Mouse (Mus musculus): ENCODE results near the gene Ptprk.

The Ptprk gene

DNA sequence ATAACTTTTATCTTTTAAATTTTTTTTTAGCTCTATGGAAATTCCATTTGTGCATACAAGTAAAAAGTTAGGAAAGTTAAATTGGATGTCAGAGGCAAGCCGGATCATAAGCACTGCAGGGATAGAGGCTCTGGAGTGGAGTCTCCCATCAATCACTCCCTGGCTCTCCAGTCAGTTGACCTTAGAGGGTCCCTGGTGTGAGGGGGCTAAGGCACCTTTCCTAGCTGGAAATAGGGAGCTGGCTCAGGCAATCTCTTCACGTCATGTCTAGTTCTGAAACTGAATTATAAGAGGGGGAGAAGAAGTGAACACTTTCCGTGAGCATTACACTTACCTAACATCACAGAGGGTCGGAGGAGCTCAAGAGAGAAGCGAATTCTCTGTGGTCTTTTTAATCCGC is 110.1 kb downstream of the Ptprk start:
- in situ Hi-C loops (cut with MboI, MseI) = no loop called here

DNA sequence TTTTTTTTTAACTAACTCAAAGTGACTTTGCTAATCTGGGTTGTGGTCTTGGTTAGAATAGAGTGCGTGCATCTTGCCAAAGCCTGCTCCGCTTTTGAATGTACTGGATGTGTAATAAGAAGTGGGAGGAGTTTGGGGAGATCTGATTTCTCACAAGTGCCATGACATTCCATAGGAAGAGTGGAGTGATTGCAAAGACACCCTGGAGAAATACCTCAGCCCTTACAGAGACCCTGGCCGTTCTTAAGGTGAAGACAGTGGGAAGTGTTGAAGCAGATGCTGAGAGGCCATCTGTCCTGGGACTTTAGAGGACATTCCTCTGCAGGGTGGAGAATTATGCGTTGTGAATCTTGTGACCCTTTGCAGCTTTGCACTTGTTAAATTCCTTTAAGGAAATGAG is 110.7 kb downstream of the Ptprk start:
- in situ Hi-C loops (cut with MboI, MseI) = no loop called here

- in situ Hi-C loops (cut with MboI, MseI) = no loop called here
Observed at GRCm38 (mm10) chr10:28186018-28186800, 111.6 kb downstream of the Ptprk start.

GRCm38 (mm10) chr10:28191440-28191839 is 116.8 kb downstream of the Ptprk start:
- in situ Hi-C loops (cut with MboI, MseI) = no loop called here

- in situ Hi-C loops (cut with MboI, MseI) = no loop called here
Observed at GRCm38 (mm10) chr10:28193630-28194029, 119.0 kb downstream of the Ptprk start.

DNA sequence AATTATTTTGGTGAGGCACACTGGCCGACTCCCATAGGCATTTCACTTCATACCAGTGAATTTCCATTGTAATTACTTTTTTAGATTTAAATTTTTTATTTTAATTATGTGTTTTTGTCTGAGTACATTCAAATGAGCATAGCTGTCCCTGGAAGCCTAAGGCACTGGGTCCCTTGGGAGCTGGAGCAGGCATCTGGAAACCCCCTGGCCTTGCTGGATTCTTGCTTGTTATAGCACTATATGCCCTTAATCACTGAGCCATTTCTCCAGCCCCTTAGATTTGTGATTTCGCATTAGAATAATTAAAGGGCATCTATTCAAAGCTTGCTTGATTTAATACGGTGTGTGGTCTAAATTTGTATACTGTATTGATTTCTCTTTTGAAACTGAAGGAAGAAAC is 126.0 kb downstream of the Ptprk start:
- in situ Hi-C loops (cut with MboI, MseI) = no loop called here

DNA sequence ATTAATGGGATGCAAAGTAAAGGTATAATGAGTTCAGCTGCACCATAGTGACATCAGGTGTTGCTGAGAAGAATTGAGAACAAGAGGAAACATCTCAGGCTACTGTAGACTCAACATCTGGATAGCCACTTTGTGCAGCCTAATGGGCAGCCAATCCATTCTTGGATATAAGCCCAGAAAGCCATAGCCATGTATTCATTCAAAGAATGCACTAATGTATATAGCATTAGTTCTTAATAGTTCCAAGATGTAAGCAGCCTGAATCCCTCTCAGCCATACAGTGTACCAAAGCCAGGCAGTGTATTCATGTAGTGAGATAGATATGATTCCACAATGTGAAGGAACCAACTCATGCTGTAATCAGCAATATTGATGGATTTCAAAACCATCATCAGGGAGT is 134.8 kb downstream of the Ptprk start:
- in situ Hi-C loops (cut with MboI, MseI) = no loop called here

DNA sequence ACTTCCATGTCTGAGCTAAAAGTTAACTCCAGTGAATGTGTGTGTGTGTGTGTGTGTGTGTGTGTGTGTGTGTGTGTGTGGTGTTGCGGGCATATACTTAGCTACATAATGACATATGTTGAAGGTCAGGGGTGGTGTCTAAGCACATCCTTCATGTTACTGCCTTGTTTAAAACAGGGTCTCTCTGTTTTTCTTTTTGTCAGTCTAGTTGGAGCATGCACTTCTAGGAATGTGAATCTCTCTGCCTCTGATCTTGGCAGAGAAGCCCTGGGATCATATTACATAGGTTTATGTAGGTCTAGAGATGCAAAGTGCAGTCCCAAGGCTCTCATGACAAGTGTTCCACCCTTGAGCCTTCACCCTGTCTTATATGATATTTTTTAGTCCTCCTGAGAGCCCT is 137.5 kb downstream of the Ptprk start:
- in situ Hi-C loops (cut with MboI, MseI) = no loop called here

- in situ Hi-C loops (cut with MboI, MseI) = no loop called here
Observed at GRCm38 (mm10) chr10:28215153-28215552, 140.5 kb downstream of the Ptprk start.

- in situ Hi-C loops (cut with MboI, MseI) = no loop called here
Observed at GRCm38 (mm10) chr10:28223602-28224001, 149.0 kb downstream of the Ptprk start.

GRCm38 (mm10) chr10:28224376-28224775 is 149.8 kb downstream of the Ptprk start:
- in situ Hi-C loops (cut with MboI, MseI) = no loop called here

DNA sequence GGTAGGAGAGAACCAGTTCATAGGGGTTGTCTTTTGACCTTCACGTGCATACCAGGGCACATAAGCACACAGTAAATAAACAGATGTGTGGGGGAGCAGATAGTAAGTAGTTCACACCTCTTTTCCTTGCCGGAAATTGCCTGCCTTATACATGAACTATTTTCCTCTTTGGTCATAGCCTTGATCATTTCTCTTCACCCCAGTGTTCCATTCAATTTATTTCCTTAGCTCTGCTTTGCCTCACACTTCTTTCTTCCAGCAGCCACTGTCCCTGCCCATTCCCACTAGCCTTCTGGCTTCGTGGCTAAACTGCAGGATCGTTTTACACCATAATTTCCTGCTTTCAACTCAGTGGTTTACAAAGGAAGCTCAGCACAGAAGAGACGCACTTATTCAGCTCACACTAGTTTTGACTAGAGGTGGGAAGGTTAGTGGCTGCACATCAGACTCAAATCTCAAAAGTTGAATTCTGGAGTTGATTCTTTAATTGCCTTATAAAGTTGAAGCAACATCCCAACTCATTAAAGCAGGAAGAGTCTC is 151.0 kb downstream of the Ptprk start:
- in situ Hi-C loops (cut with MboI, MseI) = no loop called here

- in situ Hi-C loops (cut with MboI, MseI) = no loop called here
Observed at GRCm38 (mm10) chr10:28227732-28228131, 153.1 kb downstream of the Ptprk start.

DNA sequence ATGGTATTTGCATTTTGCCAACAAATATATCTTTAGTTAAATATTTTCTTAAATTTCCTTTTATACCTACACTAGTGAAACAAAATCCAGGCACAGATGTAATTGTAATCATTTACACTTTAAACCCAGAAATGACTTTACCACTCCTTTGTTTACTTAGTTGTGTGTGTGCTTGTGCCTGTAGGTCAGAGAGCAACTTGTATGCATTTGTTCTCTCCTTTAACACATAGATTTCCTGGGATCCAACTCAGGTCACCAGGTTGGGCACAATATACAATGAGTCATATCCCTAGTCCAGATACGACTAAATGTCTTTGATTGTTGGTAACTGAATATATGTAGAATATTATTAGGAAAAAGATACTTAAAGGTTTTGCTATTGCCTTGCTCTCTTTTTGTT is 153.6 kb downstream of the Ptprk start:
- in situ Hi-C loops (cut with MboI, MseI) = no loop called here

DNA sequence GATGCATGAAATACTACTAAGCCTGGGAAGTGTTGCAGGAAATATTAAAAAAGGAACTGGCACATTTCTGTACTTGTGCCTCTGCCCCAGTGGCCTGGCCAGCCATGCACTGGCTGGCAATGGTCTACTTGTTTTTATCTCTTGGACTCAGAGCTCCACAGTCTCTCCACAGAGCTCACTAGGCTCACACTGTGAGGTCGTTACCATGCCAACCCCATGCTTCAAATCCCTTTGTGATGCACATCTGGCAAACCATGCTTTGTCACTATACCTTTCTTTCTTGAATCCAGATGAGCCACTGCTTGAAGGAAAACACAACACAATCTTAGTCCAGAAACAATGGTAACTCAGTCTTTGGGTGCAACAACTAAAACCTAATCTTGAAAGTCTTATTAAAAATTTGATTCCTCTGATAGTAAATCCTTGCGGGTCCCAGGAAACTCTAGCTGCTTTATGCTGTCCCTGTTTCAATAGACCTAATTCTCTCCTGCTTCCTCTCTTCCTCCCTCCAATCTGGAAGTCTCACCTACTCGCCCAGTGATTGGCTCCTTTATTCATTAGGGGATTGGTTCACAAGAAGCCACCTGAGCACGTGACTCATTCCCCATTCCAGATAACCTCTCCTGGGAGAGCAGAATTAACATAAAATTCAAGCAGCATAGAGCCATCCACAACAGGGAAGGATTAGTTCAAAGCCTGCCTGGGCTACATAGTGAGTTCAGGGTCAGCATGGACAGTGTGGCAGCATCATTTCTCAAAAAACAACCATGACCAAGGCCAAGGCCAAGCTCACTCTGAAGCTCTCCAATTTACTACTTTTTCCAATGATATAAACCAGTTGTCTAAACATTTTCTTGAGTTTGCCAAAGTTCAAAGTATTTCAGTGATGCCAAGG is 157.9 kb downstream of the Ptprk start:
- in situ Hi-C loops (cut with MboI, MseI) = no loop called here

GRCm38 (mm10) chr10:28249047-28249446 is 174.4 kb downstream of the Ptprk start:
- in situ Hi-C loops (cut with MboI, MseI) = no loop called here

- in situ Hi-C loops (cut with MboI, MseI) = no loop called here
Observed at GRCm38 (mm10) chr10:28251385-28251784, 176.8 kb downstream of the Ptprk start.

DNA sequence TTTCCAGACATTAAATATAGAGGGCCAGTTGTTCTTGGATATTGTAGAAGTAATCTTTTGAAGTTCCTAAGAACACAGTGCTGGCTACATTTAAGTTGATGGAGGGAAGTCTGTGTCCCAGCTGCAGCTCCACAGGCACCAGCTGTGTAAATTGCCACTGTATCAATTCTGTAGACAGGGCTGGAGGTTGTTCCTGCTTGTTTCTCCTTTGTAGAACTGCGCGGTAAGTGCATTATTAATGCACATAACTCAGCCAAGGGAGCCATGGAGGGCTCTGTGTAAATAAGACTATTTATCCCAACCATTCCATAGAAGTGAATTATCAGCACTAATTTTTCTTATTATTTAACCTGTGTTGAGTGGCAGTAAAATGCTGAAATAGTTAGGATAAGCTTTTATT is 186.0 kb downstream of the Ptprk start:
- in situ Hi-C loops (cut with MboI, MseI) = no loop called here

GRCm38 (mm10) chr10:28262159-28262558 is 187.5 kb downstream of the Ptprk start:
- in situ Hi-C loops (cut with MboI, MseI) = no loop called here

DNA sequence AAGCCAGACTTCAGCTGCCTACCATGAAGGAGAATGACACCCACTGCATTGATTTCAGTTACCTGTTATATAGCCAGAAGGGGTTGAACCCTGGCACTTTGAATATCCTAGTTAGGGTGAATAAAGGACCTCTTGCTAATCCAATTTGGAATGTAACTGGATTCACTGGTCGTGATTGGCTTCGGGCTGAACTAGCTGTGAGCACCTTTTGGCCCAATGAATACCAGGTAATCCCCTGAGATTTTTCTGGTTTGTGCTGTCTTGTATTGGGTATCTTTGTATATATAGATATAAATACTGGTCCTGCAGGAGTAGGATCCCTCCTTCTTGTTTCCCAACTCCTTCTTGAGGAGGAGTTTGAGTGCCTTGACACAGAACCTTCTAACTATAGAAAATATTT is 188.9 kb downstream of the Ptprk start:
- in situ Hi-C loops (cut with MboI, MseI) = no loop called here

DNA sequence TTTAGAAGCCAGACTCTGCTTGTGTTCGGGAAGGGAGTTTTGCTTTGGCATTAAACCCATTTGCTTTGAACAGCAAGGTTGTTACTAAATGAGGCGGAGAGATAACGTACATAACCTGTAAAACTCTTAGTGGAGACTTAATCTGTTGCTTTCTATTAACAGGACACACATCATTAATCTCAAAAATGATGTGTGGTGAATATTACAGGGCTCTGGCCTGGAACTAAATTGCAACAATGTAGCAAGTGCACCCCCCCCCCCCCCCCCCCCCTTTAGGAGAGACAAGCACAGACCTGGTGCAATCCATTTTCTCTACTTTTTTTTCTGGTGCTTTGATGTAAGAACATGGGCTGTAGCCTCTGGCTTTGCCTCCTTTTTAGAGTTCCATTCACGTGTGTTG is 195.7 kb downstream of the Ptprk start:
- in situ Hi-C loops (cut with MboI, MseI) = no loop called here

GRCm38 (mm10) chr10:28271729-28272606 is 197.3 kb downstream of the Ptprk start:
- in situ Hi-C loops (cut with MboI, MseI) = no loop called here

Data from regulatory T cell (primary cell).